Mouse (Mus musculus): ENCODE data around the gene Dzip1l. TPM values are rescaled to one million over a fixed set of nuclear protein-coding genes. Genes with fewer than 3 reads are reported as not detected.
A peak's percentile ranks its signal among the peaks of the same experiment; 100 is the strongest.

Dzip1l gene
- total and polyA plus RNA-seq, 2 experiments from 2014 or later, result 8.9 to 21.7 TPM

DNA sequence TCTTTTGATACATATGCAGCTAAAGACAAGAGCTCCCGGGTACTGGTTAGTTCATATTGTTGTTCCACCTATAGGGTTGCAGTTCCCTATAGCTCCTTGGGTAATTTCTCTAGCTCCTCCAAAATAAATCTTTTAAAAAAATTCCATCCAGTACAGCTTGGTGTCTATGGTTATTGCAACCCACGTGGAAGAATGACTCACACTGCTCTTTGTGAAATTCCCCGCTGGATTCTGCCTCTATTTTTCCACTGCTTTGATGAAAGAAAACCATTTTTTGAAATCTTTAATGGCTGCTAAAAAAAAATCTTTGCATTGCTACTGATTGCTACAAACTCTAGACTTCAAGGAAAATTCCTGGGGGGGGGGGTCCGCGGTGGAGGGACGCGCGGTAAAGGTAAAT lies 9.6 kb upstream of the Dzip1l start:
- Histone ChIP-seq H3K27me3 (ENCODE audit: insufficient read depth, low read length) (no peaks in the 10 kb centered on the region), H3K36me3 (ENCODE audit: insufficient read depth) (no peaks in the 10 kb centered on the region), H3K4me2 (ENCODE audit: low read depth) (no peak overlapping the region), H3K27ac (ENCODE audit: low read depth, low read length) (no peak overlapping the region), H3K9ac (no peak overlapping the region), H3K4me3 (ENCODE audit: low read depth, low read length) (no peak overlapping the region), H3K9me3 (ENCODE audit: low read length) (no peaks in the 10 kb centered on the region), H3K4me1 (ENCODE audit: insufficient read depth) (no peaks in the 10 kb centered on the region)
- no peak for TF ChIP-seq CTCF (IDR thresholded peaks at IDR 0.05; ENCODE audit: low read depth)
- ATAC-seq (no peak), DNase-seq (no peak)
- 91% methylated on average over 8 of the region's 8 CpGs for WGBS

- DNase-seq, result no peak
- Histone ChIP-seq H3K36me3 (ENCODE audit: insufficient read depth) (no peaks in the 10 kb centered on the region), H3K9me3 (ENCODE audit: low read length) (no peaks in the 10 kb centered on the region), H3K4me3 (ENCODE audit: low read depth, low read length) (no peak overlapping the region), H3K4me2 (ENCODE audit: low read depth) (no peak overlapping the region), H3K27ac (ENCODE audit: low read depth, low read length) (no peak overlapping the region), H3K9ac (no peak overlapping the region), H3K27me3 (ENCODE audit: insufficient read depth, low read length) (no peaks in the 10 kb centered on the region), H3K4me1 (ENCODE audit: insufficient read depth) (no peaks in the 10 kb centered on the region)
- no peak for TF ChIP-seq CTCF (IDR thresholded peaks at IDR 0.05; ENCODE audit: low read depth)
- ATAC-seq, result no peak
- WGBS, result 96% methylated on average over 11 of the region's 11 CpGs
Observed at GRCm38 (mm10) chr9:99620196-99620595, 9.1 kb upstream of the Dzip1l start.

DNA sequence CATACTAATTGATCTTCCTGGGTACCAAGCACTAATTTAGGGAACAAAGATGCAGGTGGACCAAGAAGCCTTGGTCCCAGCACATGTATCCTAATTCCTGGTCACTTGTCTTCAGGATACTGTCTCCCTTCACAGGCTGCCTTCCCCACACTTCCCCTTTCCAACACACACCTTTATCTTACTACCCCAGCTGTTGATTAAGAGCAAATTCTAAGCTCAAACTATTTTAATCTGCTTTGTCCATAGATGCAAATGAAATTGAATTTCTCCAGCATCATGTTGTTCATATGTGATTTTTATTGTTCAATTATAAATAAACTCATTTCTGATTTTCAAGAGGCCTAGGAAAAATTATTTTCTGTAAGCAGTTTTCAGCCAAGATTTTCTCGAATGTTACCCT lies 7.3 kb upstream of the Dzip1l start:
- no peak overlapping the region for H3K9ac ChIP-seq
- no peaks in the 10 kb centered on the region for H3K36me3 ChIP-seq (ENCODE audit: insufficient read depth)
- TF ChIP-seq CTCF (IDR thresholded peaks at IDR 0.05; ENCODE audit: low read depth), result no peak
- ATAC-seq, result no peak
- no peaks in the 10 kb centered on the region for H3K9me3 ChIP-seq (ENCODE audit: low read length)
- 89% methylated on average over 1 of the region's 1 CpGs for WGBS
- H3K27me3 ChIP-seq (ENCODE audit: insufficient read depth, low read length), result no peaks in the 10 kb centered on the region
- H3K27ac ChIP-seq (ENCODE audit: low read depth, low read length), result no peak overlapping the region
- DNase-seq, result no peak
- H3K4me1 ChIP-seq (ENCODE audit: insufficient read depth), result no peaks in the 10 kb centered on the region
- H3K4me3 ChIP-seq (ENCODE audit: low read depth, low read length), result no peak overlapping the region
- no peak overlapping the region for H3K4me2 ChIP-seq (ENCODE audit: low read depth)

GRCm38 (mm10) chr9:99622966-99623365 lies 6.3 kb upstream of the Dzip1l start:
- H3K27me3 ChIP-seq (ENCODE audit: insufficient read depth, low read length), result no peaks in the 10 kb centered on the region
- no peaks in the 10 kb centered on the region for H3K4me1 ChIP-seq (ENCODE audit: insufficient read depth)
- no peak for TF ChIP-seq CTCF (IDR thresholded peaks at IDR 0.05; ENCODE audit: low read depth)
- no peak overlapping the region for H3K9ac ChIP-seq
- no peak for DNase-seq
- no peaks in the 10 kb centered on the region for H3K36me3 ChIP-seq (ENCODE audit: insufficient read depth)
- H3K4me3 ChIP-seq (ENCODE audit: low read depth, low read length), result no peak overlapping the region
- H3K9me3 ChIP-seq (ENCODE audit: low read length), result no peaks in the 10 kb centered on the region
- 37% methylated on average over 2 of the region's 2 CpGs for WGBS
- no peak overlapping the region for H3K4me2 ChIP-seq (ENCODE audit: low read depth)
- ATAC-seq, result no peak
- no peak overlapping the region for H3K27ac ChIP-seq (ENCODE audit: low read depth, low read length)

GRCm38 (mm10) chr9:99624117-99624516 lies 5.2 kb upstream of the Dzip1l start:
- no peak overlapping the region for H3K4me3 ChIP-seq (ENCODE audit: low read depth, low read length)
- H3K9me3 ChIP-seq (ENCODE audit: low read length), result no peaks in the 10 kb centered on the region
- no peak overlapping the region for H3K27ac ChIP-seq (ENCODE audit: low read depth, low read length)
- H3K36me3 ChIP-seq (ENCODE audit: insufficient read depth), result no peaks in the 10 kb centered on the region
- H3K27me3 ChIP-seq (ENCODE audit: insufficient read depth, low read length), result no peaks in the 10 kb centered on the region
- no peaks in the 10 kb centered on the region for H3K4me1 ChIP-seq (ENCODE audit: insufficient read depth)
- 77% methylated on average over 6 of the region's 6 CpGs for WGBS
- DNase-seq (no peak), ATAC-seq (no peak)
- no peak for TF ChIP-seq CTCF (IDR thresholded peaks at IDR 0.05; ENCODE audit: low read depth)
- no peak overlapping the region for H3K4me2 ChIP-seq (ENCODE audit: low read depth)
- H3K9ac ChIP-seq, result no peak overlapping the region

DNA sequence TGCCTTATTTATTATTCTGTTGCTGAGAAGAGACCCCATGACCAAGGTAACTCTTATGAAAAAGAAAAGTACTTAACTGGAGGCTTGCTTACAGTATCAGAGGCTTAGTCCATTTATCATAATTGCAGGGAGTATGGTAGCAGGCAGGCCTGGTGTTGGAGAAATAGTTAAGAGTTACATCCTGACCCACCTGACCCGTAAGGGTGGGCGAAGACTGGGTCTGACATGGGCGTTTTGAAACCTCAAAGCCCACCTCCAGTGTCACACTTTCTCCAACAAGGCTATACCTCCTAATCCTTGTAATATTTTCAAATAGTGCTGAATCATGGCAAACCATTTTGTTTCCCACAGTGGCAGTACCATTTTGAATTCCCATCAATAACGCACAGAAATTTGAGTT lies 715 bp upstream of the Dzip1l start:
- Histone ChIP-seq H3K9me3 (ENCODE audit: low read length) (no peaks in the 10 kb centered on the region), H3K4me3 (ENCODE audit: low read depth, low read length) (no peak overlapping the region), H3K4me1 (ENCODE audit: insufficient read depth) (no peaks in the 10 kb centered on the region), H3K27me3 (ENCODE audit: insufficient read depth, low read length) (no peaks in the 10 kb centered on the region), H3K36me3 (ENCODE audit: insufficient read depth) (no peaks in the 10 kb centered on the region), H3K4me2 (ENCODE audit: low read depth) (peak overlapping the region; percentile 76), H3K9ac (no peak overlapping the region), H3K27ac (ENCODE audit: low read depth, low read length) (peak overlapping the region; percentile 89; the same call in 1 of the 2 replicates)
- 52% methylated on average over 4 of the region's 4 CpGs for WGBS
- DNase-seq, result no peak
- no peak for TF ChIP-seq CTCF (IDR thresholded peaks at IDR 0.05; ENCODE audit: low read depth)
- ATAC-seq, result no peak

GRCm38 (mm10) chr9:99630071-99630470 lies 775 bp downstream of the Dzip1l start:
- Histone ChIP-seq H3K27me3 (ENCODE audit: insufficient read depth, low read length) (no peaks in the 10 kb centered on the region), H3K4me3 (ENCODE audit: low read depth, low read length) (peak overlapping the region; percentile 62), H3K4me2 (ENCODE audit: low read depth) (peak overlapping the region; percentile 76), H3K9ac (peak overlapping the region; percentile 76), H3K9me3 (ENCODE audit: low read length) (no peaks in the 10 kb centered on the region), H3K4me1 (ENCODE audit: insufficient read depth) (no peaks in the 10 kb centered on the region), H3K36me3 (ENCODE audit: insufficient read depth) (no peaks in the 10 kb centered on the region; the same call in 1 of the 2 replicates), H3K27ac (ENCODE audit: low read depth, low read length) (peak overlapping the region; percentile 89)
- peak; percentile 9 for ATAC-seq
- no peak for TF ChIP-seq CTCF (IDR thresholded peaks at IDR 0.05; ENCODE audit: low read depth)
- DNase-seq, result no peak
- WGBS, result under 1% methylated on average over 11 of the region's 11 CpGs

All from forebrain, postnatal 0 days (tissue).